Mouse (Mus musculus) cerebellum, adult 2 months (tissue): ENCODE data around the gene Yipf1.

Experiments
- CTCF ChIP-seq: fragments of 200-500 bp; IDR thresholded peaks from 2 replicates; pipeline ENCODE4 v1.5.1; 2011; ENCODE audit warnings: low read depth, mild to moderate bottlenecking, control low read depth, low read length, moderate library complexity, borderline replicate concordance; ENCODE audit not compliant: insufficient read depth
- POLR2A ChIP-seq: fragments of 200-500 bp; IDR thresholded peaks from 2 replicates; pipeline ENCODE4 v1.6.1; 2011; ENCODE audit warnings: low read length, control low read depth, borderline replicate concordance; ENCODE audit not compliant: insufficient read depth

GRCm38 (mm10) chr4:107300371-107300770, 13.8 kb upstream of the Yipf1 start:
- TF ChIP-seq CTCF (no peak), POLR2A (no peak)
